Mouse (Mus musculus) hindbrain, embryonic 15.5 days (tissue): ENCODE measurements around the gene Parvg. TPM values are rescaled to one million over a fixed set of nuclear protein-coding genes. Genes with fewer than 3 reads are reported as not detected.

Experiments used
- ATAC-seq: fragments of 200-750 bp; cut with Nextera tagmentation; 2 replicates; pipeline ENCODE4 v1.8.0; 2017; ENCODE audit warnings: low read depth, moderate number of reproducible peaks, moderate TSS enrichment; ENCODE audit not compliant: low FRiP score
- H3K27ac ChIP-seq: fragments of 300-500 bp; sonication (generic); replicated peaks from 2 replicates; pipeline ENCODE4 v1.5.1; 2015; ENCODE audit warnings: mild to moderate bottlenecking, inconsistent platforms
- H3K27me3 ChIP-seq: fragments of 300-500 bp; sonication (generic); 2 replicates; pipeline ENCODE4 v1.6.1; 2015; ENCODE audit warnings: control low read depth, inconsistent platforms
- H3K36me3 ChIP-seq: fragments of 300-500 bp; sonication (generic); 2 replicates; pipeline ENCODE4 v1.6.1; 2015; ENCODE audit warnings: control low read depth, inconsistent platforms
- H3K4me1 ChIP-seq: fragments of 300-500 bp; sonication (generic); replicated peaks from 2 replicates; pipeline ENCODE4 v1.6.1; 2015; ENCODE audit warnings: control low read depth, inconsistent platforms
- H3K4me2 ChIP-seq: fragments of 300-500 bp; sonication (generic); 2 replicates; pipeline ENCODE4 v1.6.1; 2015; ENCODE audit warnings: moderate library complexity, mild to moderate bottlenecking, inconsistent platforms
- H3K4me3 ChIP-seq: fragments of 300-500 bp; sonication (generic); 2 replicates; pipeline ENCODE4 v1.5.1; 2015; ENCODE audit warnings: mild to moderate bottlenecking, inconsistent platforms
- H3K9ac ChIP-seq: fragments of 300-500 bp; sonication (generic); 2 replicates; pipeline ENCODE4 v1.6.1; 2015; ENCODE audit warnings: inconsistent platforms
- H3K9me3 ChIP-seq: fragments of 300-500 bp; sonication (generic); 2 replicates; pipeline ENCODE4 v1.6.1; 2016; ENCODE audit warnings: control low read depth, inconsistent platforms
- WGBS: fragments of 180-500 bp; shearing (Covaris S2); methylation state at CpG from one replicate; pipeline ENCODE4 v1.1.7; 2015; 5-methylcytosine and 5-hydroxymethylcytosine counted together
- polyA plus RNA-seq: library from polyadenylated mRNA; unstranded; fragments of >200 nt; fragmentation: Nextera tagmentation; extraction: Ambion mirVana; gene quantifications from 2 replicates; pipeline ENCODE4 v1.2.1, GENCODE M21; 2015

Gene Parvg
- polyA plus RNA-seq, 1 experiment from 2014 or later, result 1.8 TPM

GRCm38 (mm10) chr15:84366574-84366989 is 42.8 kb downstream of the Parvg start:
- no peak overlapping the region for H3K27ac ChIP-seq
- no peaks in the 10 kb centered on the region for H3K36me3 ChIP-seq
- no peak overlapping the region for H3K4me2 ChIP-seq
- ATAC-seq, result no peak
- H3K9me3 ChIP-seq, result no peaks in the 10 kb centered on the region
- whole genome bisulfite sequencing, result 68% methylated on average over 10 of the region's 10 CpGs
- H3K4me1 ChIP-seq, result peaks cover 7% of the 10 kb centered on the region; the same call in 1 of the 2 replicates
- H3K27me3 ChIP-seq, result no peaks in the 10 kb centered on the region
- no peak overlapping the region for H3K9ac ChIP-seq
- no peak overlapping the region for H3K4me3 ChIP-seq

- Histone ChIP-seq H3K4me1 (peaks cover 7% of the 10 kb centered on the region; the same call in 1 of the 2 replicates), H3K4me2 (no peak overlapping the region), H3K9me3 (no peaks in the 10 kb centered on the region), H3K27me3 (no peaks in the 10 kb centered on the region), H3K27ac (no peak overlapping the region), H3K4me3 (no peak overlapping the region), H3K36me3 (no peaks in the 10 kb centered on the region), H3K9ac (no peak overlapping the region)
- 80% methylated on average over 8 of the region's 8 CpGs for WGBS
- ATAC-seq, result no peak
Measured at GRCm38 (mm10) chr15:84367402-84367801, 43.6 kb downstream of the Parvg start.

GRCm38 (mm10) chr15:84372801-84373200 is 49.0 kb downstream of the Parvg start:
- H3K36me3 ChIP-seq, result no peaks in the 10 kb centered on the region
- WGBS, result 71% methylated on average over 5 of the region's 5 CpGs
- no peak overlapping the region for H3K9ac ChIP-seq
- H3K4me1 ChIP-seq, result 0 out of 2 replicates have a peak, but pooled peaks cover 3% of the 10 kb centered on the region
- H3K9me3 ChIP-seq, result no peaks in the 10 kb centered on the region
- H3K4me2 ChIP-seq, result no peak overlapping the region
- no peak for ATAC-seq
- no peak overlapping the region for H3K4me3 ChIP-seq
- no peak overlapping the region for H3K27ac ChIP-seq
- H3K27me3 ChIP-seq, result no peaks in the 10 kb centered on the region

- H3K36me3 ChIP-seq, result no peaks in the 10 kb centered on the region
- H3K4me1 ChIP-seq, result no peaks in the 10 kb centered on the region
- no peak overlapping the region for H3K4me3 ChIP-seq
- H3K27ac ChIP-seq, result no peak overlapping the region
- WGBS, result 84% methylated on average over 9 of the region's 9 CpGs
- ATAC-seq, result no peak
- no peaks in the 10 kb centered on the region for H3K27me3 ChIP-seq
- H3K9ac ChIP-seq, result no peak overlapping the region
- no peaks in the 10 kb centered on the region for H3K9me3 ChIP-seq
- no peak overlapping the region for H3K4me2 ChIP-seq
Measured at GRCm38 (mm10) chr15:84378734-84379133, 54.9 kb downstream of the Parvg start.

DNA sequence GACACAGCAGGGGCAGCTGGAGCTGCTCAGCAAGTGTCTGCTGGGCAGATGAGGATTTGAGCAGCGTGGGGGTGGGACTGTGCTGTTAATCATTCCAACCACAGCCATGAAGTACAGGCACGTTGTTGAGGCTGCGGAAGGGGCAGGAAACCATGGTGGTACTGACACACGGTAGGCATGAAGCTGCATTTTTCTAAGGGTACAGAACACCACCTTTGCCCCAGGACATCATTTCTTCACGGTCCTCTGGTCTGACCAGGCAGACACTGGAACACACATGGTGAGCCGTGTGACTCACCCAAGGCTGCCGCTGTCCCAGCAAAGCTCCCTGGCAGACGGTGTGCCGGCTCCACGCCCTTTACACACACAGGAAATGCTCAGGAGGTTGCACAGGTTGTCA is 56.4 kb downstream of the Parvg start:
- 81% methylated on average over 10 of the region's 10 CpGs for WGBS
- Histone ChIP-seq H3K27me3 (no peaks in the 10 kb centered on the region), H3K9me3 (no peaks in the 10 kb centered on the region), H3K4me3 (no peak overlapping the region), H3K27ac (no peak overlapping the region), H3K4me2 (no peak overlapping the region), H3K36me3 (no peaks in the 10 kb centered on the region), H3K9ac (no peak overlapping the region), H3K4me1 (no peaks in the 10 kb centered on the region)
- no peak for ATAC-seq

DNA sequence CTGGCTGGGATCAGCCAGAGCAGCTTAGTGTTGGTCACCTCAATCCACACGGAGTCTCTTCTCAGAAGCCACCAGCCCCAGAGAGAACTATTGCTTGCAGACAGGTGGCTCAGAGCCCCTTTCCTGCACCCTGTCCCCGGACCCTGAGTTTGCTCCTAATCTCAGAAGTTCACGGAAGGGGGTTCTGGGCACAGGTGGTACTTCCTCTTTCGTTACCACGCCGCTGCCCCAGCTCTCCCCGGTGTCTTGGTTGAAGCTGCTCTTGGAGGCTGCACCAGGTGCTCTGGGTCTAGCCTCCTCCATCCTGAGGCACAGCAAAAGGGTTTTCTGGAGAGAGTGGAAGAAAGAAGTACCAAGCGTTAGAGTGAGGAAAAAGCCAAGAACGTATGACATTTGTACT is 60.2 kb downstream of the Parvg start:
- Histone ChIP-seq H3K4me3 (no peak overlapping the region), H3K4me2 (no peak overlapping the region), H3K27me3 (no peaks in the 10 kb centered on the region), H3K9me3 (peaks cover 14% of the 10 kb centered on the region), H3K36me3 (no peaks in the 10 kb centered on the region), H3K27ac (no peak overlapping the region), H3K9ac (no peak overlapping the region), H3K4me1 (no peaks in the 10 kb centered on the region)
- no peak for ATAC-seq
- WGBS, result 92% methylated on average over 9 of the region's 9 CpGs

DNA sequence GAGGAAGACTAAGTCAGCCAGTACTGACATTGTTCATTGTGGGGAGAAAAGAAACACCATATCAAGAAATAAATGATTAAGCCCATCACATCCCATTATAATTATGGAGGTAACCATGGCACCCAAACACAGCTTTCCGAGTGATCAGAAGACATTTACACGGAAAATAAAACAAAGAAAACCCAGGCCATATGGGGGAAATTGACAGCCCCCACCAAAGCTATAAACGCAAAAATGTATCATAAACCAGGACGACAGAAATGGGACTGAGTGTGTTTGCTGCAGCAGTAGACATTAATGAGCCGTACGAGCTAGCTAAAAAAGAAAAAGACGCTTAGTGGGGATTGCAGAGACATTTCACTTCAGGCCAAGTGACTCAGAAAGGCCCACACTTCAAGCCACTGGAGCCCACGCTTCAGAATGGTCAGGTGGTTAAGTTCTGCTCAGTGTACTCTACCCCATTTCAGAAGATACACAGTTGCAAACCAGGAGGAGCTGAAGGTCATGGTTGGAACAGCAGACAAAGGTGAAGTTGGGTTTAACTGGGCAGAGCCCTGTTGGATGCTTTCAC is 62.3 kb downstream of the Parvg start:
- WGBS, result 75% methylated on average over 8 of the region's 8 CpGs
- H3K9ac ChIP-seq, result no peak overlapping the region
- no peaks in the 10 kb centered on the region for H3K36me3 ChIP-seq
- no peak overlapping the region for H3K4me3 ChIP-seq
- no peaks in the 10 kb centered on the region for H3K27me3 ChIP-seq
- H3K27ac ChIP-seq, result no peak overlapping the region
- H3K4me2 ChIP-seq, result no peak overlapping the region
- no peak for ATAC-seq
- no peaks in the 10 kb centered on the region for H3K4me1 ChIP-seq
- H3K9me3 ChIP-seq, result peaks cover 14% of the 10 kb centered on the region

GRCm38 (mm10) chr15:84388698-84389131 is 64.9 kb downstream of the Parvg start:
- Histone ChIP-seq H3K36me3 (no peaks in the 10 kb centered on the region), H3K4me2 (no peak overlapping the region), H3K9ac (no peak overlapping the region), H3K9me3 (peaks cover 14% of the 10 kb centered on the region), H3K4me1 (no peaks in the 10 kb centered on the region), H3K27ac (no peak overlapping the region), H3K4me3 (no peak overlapping the region), H3K27me3 (no peaks in the 10 kb centered on the region)
- ATAC-seq, result no peak
- WGBS, result 93% methylated on average over 8 of the region's 8 CpGs

DNA sequence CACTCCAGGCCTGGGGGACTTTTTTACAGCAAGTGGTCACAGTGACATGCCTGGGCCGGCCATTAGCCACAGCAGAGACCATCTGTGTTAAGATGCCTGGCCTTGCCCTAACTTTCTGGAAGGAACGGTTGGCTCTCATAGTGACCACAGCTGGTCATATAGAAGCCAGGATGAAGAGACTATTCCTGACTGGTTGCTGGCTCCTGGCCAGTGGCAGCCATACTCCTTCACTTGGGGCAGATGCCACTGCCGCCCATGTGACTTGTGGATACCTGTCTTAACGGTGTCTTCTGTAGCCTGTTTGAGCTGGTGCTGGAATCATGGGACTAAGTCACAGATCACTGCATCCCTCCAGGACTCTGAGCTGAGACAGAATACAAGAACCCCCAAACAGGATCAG is 68.3 kb downstream of the Parvg start:
- H3K4me3 ChIP-seq, result no peak overlapping the region
- H3K9ac ChIP-seq, result no peak overlapping the region
- H3K36me3 ChIP-seq, result no peaks in the 10 kb centered on the region
- ATAC-seq, result no peak
- no peaks in the 10 kb centered on the region for H3K27me3 ChIP-seq
- 96% methylated on average over 4 of the region's 4 CpGs for WGBS
- no peak overlapping the region for H3K27ac ChIP-seq
- no peak overlapping the region for H3K4me2 ChIP-seq
- peaks cover 10% of the 10 kb centered on the region for H3K4me1 ChIP-seq
- peaks cover 8% of the 10 kb centered on the region for H3K9me3 ChIP-seq

Other genes starting within 250 kb of the Parvg start
- gene Sult4a1, start 218.3 kb upstream of the Parvg start, polyA plus RNA-seq, result 109 and 120 TPM in 2 replicates
- gene Pnpla5, start 200.9 kb upstream of the Parvg start, polyA plus RNA-seq, result not detected in 2 replicates
- gene Pnpla3, start 156.2 kb upstream of the Parvg start, polyA plus RNA-seq, result 5.0 and 6.6 TPM in 2 replicates
- gene Samm50, start 131.8 kb upstream of the Parvg start, polyA plus RNA-seq, result 85.9 and 88.6 TPM in 2 replicates
- gene Parvb, start 92.0 kb upstream of the Parvg start, polyA plus RNA-seq, result 3.7 and 5.5 TPM in 2 replicates
- gene Shisal1, start 123.1 kb downstream of the Parvg start, polyA plus RNA-seq, result 14.1 and 15.7 TPM in 2 replicates
- 59.9 and 66.1 TPM in 2 replicates for gene Rtl6, start 233.8 kb downstream of the Parvg start, polyA plus RNA-seq